Mouse (Mus musculus) forebrain, embryonic 16.5 days (tissue): ENCODE data around the gene Ergic1. TPM values are rescaled to one million over a fixed set of nuclear protein-coding genes. Genes with fewer than 3 reads are reported as not detected.
A peak's percentile ranks its signal among the peaks of the same experiment; 100 is the strongest.

Source experiments
- ATAC-seq: fragments of 200-750 bp; cut with Nextera tagmentation; 2 replicates; pipeline ENCODE4 v1.8.0; 2017; ENCODE audit warnings: mild to moderate bottlenecking, moderate library complexity
- H3K27ac ChIP-seq: fragments of 300-500 bp; sonication (generic); 2 replicates; pipeline ENCODE4 v1.5.1; 2014; ENCODE audit warnings: low read length, control low read depth
- H3K27me3 ChIP-seq: fragments of 300-500 bp; sonication (generic); replicated peaks from 2 replicates; pipeline ENCODE4 v1.6.1; 2014; ENCODE audit warnings: low read length; ENCODE audit not compliant: control insufficient read depth, insufficient read depth
- H3K36me3 ChIP-seq: fragments of 300-500 bp; sonication (generic); 2 replicates; pipeline ENCODE4 v1.6.1; 2014; ENCODE audit not compliant: control insufficient read depth, insufficient read depth
- H3K4me1 ChIP-seq: fragments of 300-500 bp; sonication (generic); replicated peaks from 2 replicates; pipeline ENCODE4 v1.6.1; 2014; ENCODE audit warnings: low read length; ENCODE audit not compliant: control insufficient read depth, insufficient read depth
- H3K4me2 ChIP-seq: fragments of 300-500 bp; sonication (generic); 2 replicates; pipeline ENCODE4 v1.6.1; 2014; ENCODE audit warnings: mild to moderate bottlenecking, low read length, control low read depth
- H3K4me3 ChIP-seq: fragments of 300-500 bp; sonication (generic); replicated peaks from 2 replicates; pipeline ENCODE4 v1.5.1; 2014; ENCODE audit warnings: mild to moderate bottlenecking, low read length, control low read depth
- H3K9ac ChIP-seq: fragments of 300-500 bp; sonication (generic); replicated peaks from 2 replicates; pipeline ENCODE4 v1.6.1; 2014; ENCODE audit warnings: low read depth, low read length, control low read depth
- H3K9me3 ChIP-seq: fragments of 300-500 bp; sonication (generic); 2 replicates; pipeline ENCODE4 v1.6.1; 2016; ENCODE audit warnings: low read length; ENCODE audit not compliant: control insufficient read depth
- WGBS: fragments of 180-500 bp; shearing (Covaris S2); extraction: QIAGEN DNeasy Blood & Tissue Kit; methylation state at CpG from one replicate; pipeline ENCODE4 v1.1.7; 2014; 5-methylcytosine and 5-hydroxymethylcytosine counted together
- polyA plus RNA-seq: library from polyadenylated mRNA; unstranded; fragments of >200 nt; fragmentation: Nextera tagmentation; extraction: Ambion mirVana; gene quantifications from 2 replicates; pipeline ENCODE4 v1.2.1, GENCODE M21; 2015

Gene Ergic1
- polyA plus RNA-seq, 1 experiment from 2014 or later: 113 TPM

DNA sequence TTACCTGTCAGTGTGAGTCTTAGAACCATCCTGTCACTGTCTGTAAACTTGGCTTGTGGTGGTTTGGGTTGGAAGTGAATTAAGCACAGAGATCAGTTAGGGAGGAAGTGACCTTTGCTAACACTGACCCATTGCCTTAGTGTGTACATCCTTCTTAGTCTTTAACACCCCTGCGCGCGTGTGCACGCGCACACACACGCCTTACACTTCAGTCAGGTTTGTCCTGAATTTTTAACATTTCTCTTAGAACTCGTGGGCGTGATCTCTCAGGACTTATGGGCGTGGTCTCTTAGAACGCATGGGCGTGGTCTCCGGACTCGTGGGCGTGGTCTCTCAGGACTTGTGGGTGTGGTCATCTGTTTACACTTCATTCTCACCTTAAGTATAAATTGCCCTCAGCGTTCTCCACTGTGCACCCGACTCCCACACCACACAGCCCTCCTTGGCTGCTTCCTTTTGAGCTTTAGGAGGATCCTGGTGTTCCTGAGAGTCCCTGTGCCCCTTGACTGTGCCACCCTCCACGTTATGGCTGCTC is 39.7 kb downstream of the Ergic1 start:
- H3K4me1 ChIP-seq: peaks cover 12% of the 10 kb centered on the region
- H3K27ac ChIP-seq: no peak overlapping the region
- ATAC-seq: no peak
- H3K4me2 ChIP-seq: no peak overlapping the region
- WGBS: 72% methylated on average over 17 of the region's 17 CpGs
- H3K27me3 ChIP-seq: no peaks in the 10 kb centered on the region
- no peaks in the 10 kb centered on the region for H3K36me3 ChIP-seq
- no peaks in the 10 kb centered on the region for H3K9me3 ChIP-seq
- no peak overlapping the region for H3K4me3 ChIP-seq
- no peak overlapping the region for H3K9ac ChIP-seq

- Histone ChIP-seq H3K4me3 (no peak overlapping the region), H3K27ac (no peak overlapping the region), H3K4me2 (no peak overlapping the region), H3K9ac (no peak overlapping the region), H3K27me3 (no peaks in the 10 kb centered on the region), H3K9me3 (no peaks in the 10 kb centered on the region), H3K36me3 (no peaks in the 10 kb centered on the region), H3K4me1 (peaks cover 6% of the 10 kb centered on the region)
- WGBS: 74% methylated on average over 6 of the region's 6 CpGs
- no peak for ATAC-seq
Observed at GRCm38 (mm10) chr17:26601514-26601913, 40.2 kb downstream of the Ergic1 start.

GRCm38 (mm10) chr17:26601926-26602325 is 40.6 kb downstream of the Ergic1 start:
- Histone ChIP-seq H3K4me2 (no peak overlapping the region), H3K27ac (no peak overlapping the region)
- WGBS: 56% methylated on average over 6 of the region's 6 CpGs

DNA sequence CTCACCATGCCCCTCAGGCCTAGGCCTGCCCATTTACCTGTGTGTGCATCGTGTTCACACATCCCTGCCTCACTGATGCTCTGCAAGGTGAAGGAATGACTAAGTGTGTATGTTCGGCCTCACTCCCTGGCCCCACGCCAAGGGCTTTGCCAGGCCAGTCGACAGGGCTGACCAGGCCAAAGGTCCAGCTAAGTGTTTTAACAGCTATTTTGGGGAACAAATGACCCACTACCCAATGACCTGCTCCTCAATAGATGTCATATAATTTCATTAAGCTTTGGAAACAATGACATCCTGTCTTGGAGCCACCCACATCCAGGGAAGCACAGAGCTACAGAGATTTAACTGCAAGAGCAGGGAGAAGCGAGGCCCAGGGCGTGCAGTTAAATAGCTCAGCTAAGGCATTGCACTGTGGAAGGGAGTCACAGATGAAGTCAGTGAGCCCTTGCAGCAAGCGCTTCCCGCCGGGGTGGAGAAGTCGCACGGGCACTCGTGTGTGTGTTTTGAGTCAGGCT is 41.1 kb downstream of the Ergic1 start:
- no peak for ATAC-seq

More at GRCm38 (mm10) chr17:26601926-26602325, 40.6 kb downstream of the Ergic1 start:
- Histone ChIP-seq H3K36me3 (no peaks in the 10 kb centered on the region), H3K4me1 (peaks cover 2% of the 10 kb centered on the region), H3K27me3 (no peaks in the 10 kb centered on the region), H3K9ac (no peak overlapping the region), H3K4me3 (no peak overlapping the region), H3K9me3 (no peaks in the 10 kb centered on the region)
- no peak for ATAC-seq

GRCm38 (mm10) chr17:26603311-26603710 is 42.0 kb downstream of the Ergic1 start:
- H3K4me3 ChIP-seq: no peak overlapping the region
- no peak overlapping the region for H3K4me2 ChIP-seq
- H3K9ac ChIP-seq: no peak overlapping the region
- H3K27ac ChIP-seq: 0 out of 2 replicates have a peak overlapping the region, but pooled peaks have one; percentile 53
- H3K27me3 ChIP-seq: no peaks in the 10 kb centered on the region
- H3K4me1 ChIP-seq: no peaks in the 10 kb centered on the region
- 77% methylated on average over 8 of the region's 8 CpGs for WGBS
- no peaks in the 10 kb centered on the region for H3K9me3 ChIP-seq
- no peak for ATAC-seq
- no peaks in the 10 kb centered on the region for H3K36me3 ChIP-seq

More for the DNA sequence above, 41.1 kb downstream of the Ergic1 start:
- 0 out of 2 replicates have a peak overlapping the region, but pooled peaks have one; percentile 53 for H3K27ac ChIP-seq
- no peaks in the 10 kb centered on the region for H3K4me1 ChIP-seq
- no peak overlapping the region for H3K9ac ChIP-seq
- no peaks in the 10 kb centered on the region for H3K9me3 ChIP-seq
- H3K4me3 ChIP-seq: no peak overlapping the region
- WGBS: 76% methylated on average over 12 of the region's 12 CpGs
- no peak overlapping the region for H3K4me2 ChIP-seq
- no peaks in the 10 kb centered on the region for H3K27me3 ChIP-seq
- no peaks in the 10 kb centered on the region for H3K36me3 ChIP-seq

GRCm38 (mm10) chr17:26605636-26606035 is 44.3 kb downstream of the Ergic1 start:
- Histone ChIP-seq H3K4me3 (no peak overlapping the region), H3K36me3 (peaks cover 4% of the 10 kb centered on the region; the same call in 1 of the 2 replicates), H3K9ac (no peak overlapping the region), H3K27me3 (no peaks in the 10 kb centered on the region), H3K4me2 (no peak overlapping the region), H3K9me3 (no peaks in the 10 kb centered on the region), H3K27ac (no peak overlapping the region), H3K4me1 (no peaks in the 10 kb centered on the region)
- ATAC-seq: no peak
- 95% methylated on average over 4 of the region's 4 CpGs for WGBS

GRCm38 (mm10) chr17:26606516-26606915 is 45.2 kb downstream of the Ergic1 start:
- no peak for ATAC-seq
- no peak overlapping the region for H3K4me2 ChIP-seq
- H3K27ac ChIP-seq: no peak overlapping the region
- peaks cover 4% of the 10 kb centered on the region; the same call in 1 of the 2 replicates for H3K36me3 ChIP-seq
- no peaks in the 10 kb centered on the region for H3K4me1 ChIP-seq
- H3K4me3 ChIP-seq: no peak overlapping the region
- H3K27me3 ChIP-seq: no peaks in the 10 kb centered on the region
- WGBS: 94% methylated on average over 2 of the region's 2 CpGs
- no peak overlapping the region for H3K9ac ChIP-seq
- H3K9me3 ChIP-seq: no peaks in the 10 kb centered on the region

DNA sequence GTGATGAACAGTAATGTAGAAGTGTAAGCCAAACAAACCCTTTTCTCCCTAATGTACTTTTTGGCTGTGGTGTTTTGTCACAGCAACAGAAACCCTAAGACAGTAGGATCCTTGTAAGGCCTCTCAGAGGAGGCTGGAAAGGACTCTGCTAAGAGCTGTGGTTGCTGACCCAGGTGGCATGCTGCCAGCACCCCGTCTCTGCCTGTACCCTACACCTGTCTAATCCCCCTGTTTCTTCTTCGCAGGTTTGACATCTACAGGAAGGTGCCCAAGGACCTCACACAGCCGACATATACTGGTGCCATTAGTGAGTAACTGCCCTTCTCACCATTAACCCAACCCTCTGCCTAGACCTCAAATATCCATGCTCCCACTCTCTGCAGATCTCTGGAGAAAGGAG is 47.1 kb downstream of the Ergic1 start:
- 86% methylated on average over 3 of the region's 3 CpGs for WGBS
- no peak for ATAC-seq
- H3K4me2 ChIP-seq: no peak overlapping the region

GRCm38 (mm10) chr17:26608877-26609276 is 47.6 kb downstream of the Ergic1 start:
- peaks cover 4% of the 10 kb centered on the region; the same call in 1 of the 2 replicates for H3K36me3 ChIP-seq

More for the DNA sequence above, 47.1 kb downstream of the Ergic1 start:
- Histone ChIP-seq H3K9me3 (no peaks in the 10 kb centered on the region), H3K27ac (no peak overlapping the region), H3K27me3 (no peaks in the 10 kb centered on the region), H3K9ac (no peak overlapping the region), H3K4me1 (no peaks in the 10 kb centered on the region), H3K36me3 (peaks cover 4% of the 10 kb centered on the region; the same call in 1 of the 2 replicates), H3K4me3 (no peak overlapping the region)

More at GRCm38 (mm10) chr17:26608877-26609276, 47.6 kb downstream of the Ergic1 start:
- H3K9ac ChIP-seq: no peak overlapping the region
- WGBS: 99% methylated on average over 8 of the region's 8 CpGs
- H3K27me3 ChIP-seq: no peaks in the 10 kb centered on the region
- no peak for ATAC-seq
- no peaks in the 10 kb centered on the region for H3K4me1 ChIP-seq
- no peak overlapping the region for H3K27ac ChIP-seq
- H3K4me3 ChIP-seq: no peak overlapping the region
- no peaks in the 10 kb centered on the region for H3K9me3 ChIP-seq
- H3K4me2 ChIP-seq: no peak overlapping the region
